8 mouse cellular contexts compared by ENCODE assay signal in the genomic region with DNA sequence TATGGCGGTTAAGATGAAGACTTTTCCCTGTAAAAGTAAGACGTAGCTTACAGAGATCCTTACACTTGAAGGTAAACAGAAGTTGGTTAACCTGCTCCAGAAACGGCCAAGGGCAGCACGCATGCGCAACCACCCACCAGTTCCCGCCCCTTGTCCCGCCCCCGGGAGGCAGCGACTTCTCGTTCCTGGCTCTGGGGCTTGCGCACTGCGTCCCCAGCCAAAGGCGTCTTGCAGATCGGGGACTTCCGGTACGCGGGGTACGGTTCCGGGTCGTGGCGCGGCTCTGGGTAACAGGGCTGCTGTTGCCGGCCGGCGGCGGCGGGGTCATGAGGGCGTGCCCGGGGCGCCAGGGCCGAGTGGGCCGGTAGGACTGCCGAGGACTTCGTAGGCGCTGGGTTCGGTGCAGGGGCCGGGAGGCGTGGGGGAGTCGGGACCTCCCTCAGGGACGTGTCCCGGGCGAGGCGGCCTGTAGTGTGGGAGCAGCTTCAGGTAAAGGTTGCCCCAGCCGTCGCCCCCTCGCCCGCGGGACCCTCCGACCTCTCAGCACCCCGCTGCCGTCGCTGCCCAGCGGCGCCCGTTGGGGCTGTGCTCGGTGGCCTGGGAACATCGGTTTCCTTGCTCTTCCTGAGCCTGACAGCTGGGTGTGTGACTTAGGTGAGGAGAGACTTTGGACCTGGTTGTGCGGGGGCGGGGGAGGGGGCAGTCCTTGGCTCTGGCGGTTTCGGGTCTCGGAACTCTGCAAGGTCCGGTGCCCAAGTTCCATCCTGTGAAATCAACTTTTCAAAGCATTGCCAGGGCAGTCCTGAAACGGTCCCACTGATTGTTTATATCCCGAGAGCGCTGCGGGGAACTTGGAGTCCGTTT. TPM values are rescaled to one million over a fixed set of nuclear protein-coding genes. Genes with fewer than 3 reads are reported as not detected.
DNase-seq lines count a peak whose midpoint lies in the region; ATAC-seq and TF ChIP-seq lines count a peak whose summit lies in the region.

A gene (plus strand): TSS at position 171 of the 864 bp plus-strand sequence.

- peaks cover 10% of the 10 kb centered on the region for H3K4me1 ChIP-seq in hindbrain, postnatal 0 days (ENCODE audit: insufficient read depth, low read length)

- no peaks in the 10 kb centered on the region for H3K36me3 ChIP-seq in hindbrain, postnatal 0 days (ENCODE audit: insufficient read depth, low read length)

- DNase-seq in ZHBTc4 (ENCODE audit: low read depth, low spot score) = peak; percentile 98
- peak; percentile 99 for DNase-seq in gastrocnemius, adult 2 months
- peak; percentile 98 for DNase-seq in hindbrain, postnatal 0 days (ENCODE audit: low spot score)
- DNase-seq in left cerebral cortex, adult 2 months (ENCODE audit: extremely low spot score in 1 of 2, low spot score in 2 of 2) = peak; percentile 96
- DNase-seq in right cerebral cortex, adult 2 months (ENCODE audit: low spot score in 2 of 2) = peak; percentile 95 to 97
- peak; percentile 98 for DNase-seq in urinary bladder, postnatal 14 days (ENCODE audit: low spot score)

- TF ChIP-seq CTCF in gastrocnemius, adult 2 months (IDR thresholded peaks at IDR 0.05) = no peak
- no peak for TF ChIP-seq CTCF in hindbrain, postnatal 0 days (IDR thresholded peaks at IDR 0.05; ENCODE audit: low read depth)
- no peak for TF ChIP-seq CTCF in left cerebral cortex, adult 2 months (IDR thresholded peaks at IDR 0.05)

- H3K4me3 ChIP-seq in gastrocnemius, adult 2 months = peak within 1 kb of the TSS; percentile 85
- H3K4me3 ChIP-seq in hindbrain, postnatal 0 days (ENCODE audit: low read length) = peak within 1 kb of the TSS; percentile 91
- peak within 1 kb of the TSS; percentile 98 for H3K4me3 ChIP-seq in left cerebral cortex, adult 2 months

- ATAC-seq in common myeloid progenitor, adult 5-6 weeks (replicated peaks; ENCODE audit: low read depth, poor library complexity, severe bottlenecking) = peak; percentile 100
- ATAC-seq in hindbrain, postnatal 0 days = peak; percentile 98
- peak; percentile 100 for ATAC-seq in megakaryocyte, adult 5-6 weeks (ENCODE audit: poor library complexity, severe bottlenecking)

- peak within 1 kb of the TSS; percentile 93 for H3K27ac ChIP-seq in gastrocnemius, adult 2 months
- peak within 1 kb of the TSS; percentile 77; the same call in 1 of the 2 replicates for H3K27ac ChIP-seq in hindbrain, postnatal 0 days
- H3K27ac ChIP-seq in left cerebral cortex, adult 2 months = peak within 1 kb of the TSS; percentile 88

- H3K9ac ChIP-seq in hindbrain, postnatal 0 days (replicated peaks; ENCODE audit: low read length) = peak within 1 kb of the TSS; percentile 86

- under 1% methylated on average over 68 of the region's 68 CpGs for WGBS in hindbrain, postnatal 0 days

- intact Hi-C loops in gastrocnemius, adult 2 months (cut with DNase I) = loop anchor here (2.0 to 10.0 kb wide), 2 partner anchors 34 to 228 kb away; a partner anchor contains a TSS
- intact Hi-C loops in left cerebral cortex, adult 2 months (cut with DNase I) = loop anchor here (2.0 kb wide), 1 partner anchor 34 kb away; a partner anchor contains a TSS

- H3K27me3 ChIP-seq in hindbrain, postnatal 0 days (ENCODE audit: insufficient read depth, low read length) = no peaks in the 10 kb centered on the region

- peak within 1 kb of the TSS; percentile 73 for H3K4me2 ChIP-seq in hindbrain, postnatal 0 days (ENCODE audit: low read depth, low read length)

- H3K9me3 ChIP-seq in hindbrain, postnatal 0 days (ENCODE audit: low read length) = no peaks in the 10 kb centered on the region

RNA-seq across cellular contexts. Expression of the gene that starts here (rescaled TPM):
- 50.1 and 59.7 TPM in 2 replicates for total RNA-seq in common myeloid progenitor, adult 5-6 weeks (2017)
- total RNA-seq in gastrocnemius, adult 2 months (2021) = 10 to 100 TPM; 55.1 to 69.0 TPM
- total RNA-seq in hindbrain, postnatal 0 days (2014; rRNA removed) = 153 and 178 TPM in 2 replicates
- 90.4 and 94.4 TPM in 2 replicates for polyA plus RNA-seq in hindbrain, postnatal 0 days (2015; fragmentation: Nextera tagmentation; extraction: Ambion mirVana)
- 10 to 100 TPM; 61.2 to 64.2 TPM for total RNA-seq in left cerebral cortex, adult 2 months (2021)
- total RNA-seq in megakaryocyte, adult 5-6 weeks (2015) = 22.1 and 29.7 TPM in 2 replicates
- total RNA-seq in megakaryocyte, adult 5-6 weeks (2017) = 37.8 and 40.2 TPM in 2 replicates

Comparison
In these comparisons a context has a peak if more than half of its experiments do, and no peak if none do; other contexts are left out.
1. Peak in every context shown above with its lines: DNase-seq, ATAC-seq, H3K4me3 ChIP-seq and H3K27ac ChIP-seq.